Mouse (Mus musculus) adrenal gland, postnatal 4 days (tissue): Measurements from ENCODE around the gene Rasl10a. TPM values are rescaled to one million over a fixed set of nuclear protein-coding genes. Genes with fewer than 3 reads are reported as not detected.
A peak's percentile ranks its signal among the peaks of the same experiment; 100 is the strongest.

ENCODE experiments used
- DNase-seq, 2 experiments: peaks; one replicate each; pipeline ENCODE4 v3.0.0; 2021 to 2022; ENCODE audit warnings: low spot score in 2 of 2, mixed read lengths in 2 of 2
- long read RNA-seq, 2 experiments: library from polyadenylated mRNA; stranded (forward); transcript quantifications; one replicate each; pipeline ENCODE4 v2.0.0; 2021
- total RNA-seq, 2 experiments: library from RNA; stranded (reverse); gene quantifications; 2 replicates each; pipeline ENCODE4 v1.2.3; 2021

Rasl10a gene
- 1 to 10 TPM in 1 of 2 experiments, under 1 TPM in 1; 0.65 to 1.2 TPM for total RNA-seq
- long read RNA-seq, experiment 1, partial matches to known transcripts, result 1 of 1 reads
- long read RNA-seq, experiment 1, other reads (novel, unspliced or antisense), result 0 of 1 reads
- long read RNA-seq, experiment 2, partial matches to known transcripts, result 1 of 3 reads
- long read RNA-seq, experiment 2, other reads (novel, unspliced or antisense), result 1 of 3 reads

DNA sequence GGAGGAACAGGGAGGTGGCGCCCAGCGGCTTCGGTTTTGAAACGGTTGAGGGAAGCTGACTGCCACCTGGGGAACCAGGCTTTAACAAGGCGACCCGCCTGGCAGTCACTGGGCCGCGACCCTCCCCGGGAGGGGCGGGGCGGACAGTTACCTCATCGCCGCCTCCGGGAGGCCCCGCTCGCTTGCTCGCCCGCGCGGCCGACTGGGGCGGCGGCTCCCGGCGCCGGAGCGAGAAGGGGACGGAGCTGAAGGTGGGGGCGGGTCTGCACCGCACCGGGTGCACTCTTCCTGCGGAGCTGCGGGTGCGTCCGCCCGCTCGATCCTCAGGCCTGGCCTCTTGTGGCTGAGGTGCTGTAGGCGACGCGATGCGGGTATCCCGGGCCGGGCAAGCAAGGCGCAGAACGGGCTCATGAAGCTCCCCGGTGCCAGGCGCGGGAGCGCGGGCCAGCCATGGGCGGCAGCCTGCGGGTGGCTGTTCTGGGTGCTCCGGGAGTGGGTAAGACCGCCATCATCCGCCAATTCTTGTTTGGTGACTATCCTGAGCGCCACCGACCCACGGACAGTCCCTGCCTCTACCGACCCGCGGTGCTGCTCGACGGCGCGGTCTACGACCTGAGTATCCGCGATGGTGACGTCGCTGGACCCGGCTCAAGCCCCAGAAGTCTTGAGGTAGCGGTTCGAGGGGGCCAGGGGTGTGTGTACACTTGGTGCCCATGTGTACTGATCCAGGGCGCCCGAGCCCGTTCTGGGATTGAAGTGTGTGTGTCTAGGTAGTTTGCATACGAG is at the start of gene Rasl10a:
Gene Rasl10a (plus strand): TSS at position 273 of the 786 bp plus-strand sequence.
- DNase-seq, result no peak

GRCm38 (mm10) chr11:5008867-5009266 is 49.1 kb upstream of the Rasl10a start:
- no peak for DNase-seq

DNA sequence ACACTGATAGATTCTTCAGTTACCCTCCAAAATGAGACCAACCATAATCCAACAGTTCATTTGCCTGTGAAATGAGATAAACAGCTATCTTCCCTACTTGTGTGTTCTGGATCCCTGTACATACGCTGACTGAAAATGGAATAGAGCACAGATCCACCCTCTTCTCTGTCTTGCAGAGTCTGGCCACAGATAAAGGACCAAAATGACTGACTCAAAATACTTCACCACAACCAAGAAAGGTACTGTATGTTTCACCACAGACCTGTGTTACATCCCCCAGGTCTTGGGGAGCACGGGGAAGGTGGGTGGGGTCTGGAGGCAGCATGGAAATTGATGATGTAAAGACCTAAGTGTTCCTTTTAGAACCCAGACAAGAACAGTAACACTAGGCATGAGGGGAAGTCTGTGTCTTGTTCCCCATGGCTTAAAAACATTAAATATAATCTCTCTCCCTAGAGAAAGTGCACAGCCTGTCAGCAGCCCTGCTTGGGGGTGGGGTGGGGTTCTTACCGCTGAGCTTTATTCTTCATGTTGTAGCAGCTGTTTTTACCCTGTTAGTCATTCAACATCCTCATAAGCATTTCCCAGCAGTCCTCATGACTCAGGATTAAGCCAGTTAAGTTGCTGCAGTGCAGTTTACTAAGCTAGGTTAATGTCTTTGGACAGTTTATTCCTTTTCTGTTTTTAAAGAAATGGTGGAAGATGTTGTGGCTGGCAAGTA is 48.4 kb upstream of the Rasl10a start:
- DNase-seq, result no peak

DNA sequence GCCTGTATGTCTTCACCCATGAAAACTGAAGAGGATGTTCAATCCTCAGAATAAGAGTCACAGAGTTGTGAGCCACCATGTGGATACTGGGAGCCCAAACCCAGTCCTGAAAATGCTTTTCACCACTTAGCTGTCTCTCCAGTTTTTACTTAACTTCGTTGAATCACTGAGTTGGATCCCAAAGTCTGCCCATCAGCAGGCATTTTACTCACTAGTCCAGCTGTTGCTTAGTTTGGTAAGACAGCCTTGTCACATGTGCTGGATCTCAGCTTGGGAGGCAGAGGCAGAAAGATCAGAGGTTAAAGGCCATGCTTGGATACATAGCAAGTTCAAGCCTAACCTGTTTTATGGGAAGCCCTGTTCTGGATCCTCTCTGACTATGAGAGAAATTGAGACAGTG is 47.7 kb upstream of the Rasl10a start:
- no peak for DNase-seq

GRCm38 (mm10) chr11:5011480-5011879 is 46.4 kb upstream of the Rasl10a start:
- DNase-seq, result no peak

DNA sequence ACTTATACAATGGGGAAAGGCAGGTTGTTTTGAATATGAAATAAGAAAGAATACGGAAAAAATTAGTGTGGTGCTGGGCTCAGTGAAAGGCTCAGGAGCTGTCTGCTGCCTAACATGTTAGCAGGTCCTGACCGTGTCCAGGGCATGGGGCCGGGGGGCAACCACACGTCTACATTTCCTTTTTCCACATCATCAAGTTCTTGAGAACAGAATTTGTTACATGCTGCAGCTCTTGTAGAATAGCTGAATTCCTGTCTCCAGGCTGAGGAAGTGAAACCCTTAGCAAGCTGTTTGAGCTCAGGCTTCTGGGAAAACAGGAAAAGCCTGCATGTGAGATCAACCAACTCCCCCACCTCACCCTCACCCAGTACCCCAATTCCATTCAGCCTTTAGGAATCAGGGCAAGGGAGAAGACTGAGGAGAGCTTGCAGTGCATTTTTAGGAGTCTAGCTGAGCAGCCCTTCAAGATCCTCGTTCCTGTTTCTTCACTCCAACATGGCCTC is 45.7 kb upstream of the Rasl10a start:
- DNase-seq, result no peak

DNA sequence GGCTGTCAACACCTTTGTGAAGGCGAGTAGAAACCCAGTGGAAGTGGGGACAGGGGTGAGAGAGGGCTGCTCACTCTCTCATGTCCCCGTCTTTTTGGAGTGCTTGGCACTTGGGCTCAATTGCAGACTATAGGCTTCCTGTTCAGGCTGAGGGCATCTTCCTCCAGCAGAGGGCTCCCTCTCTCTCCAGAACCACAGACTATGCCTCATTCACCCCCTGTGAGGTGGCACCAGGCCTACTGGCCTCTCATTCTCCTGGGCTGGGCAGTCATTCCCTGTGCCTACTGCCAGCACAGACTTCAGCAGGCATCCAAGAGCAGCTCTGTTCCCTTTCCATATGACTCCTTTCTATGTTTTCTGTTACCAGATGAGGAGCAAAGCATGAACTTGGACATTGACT is 42.2 kb upstream of the Rasl10a start:
- peak in 1 of 2 experiments; percentile 36 for DNase-seq

- DNase-seq, result no peak
Measured at GRCm38 (mm10) chr11:5016286-5016685, 41.6 kb upstream of the Rasl10a start.

GRCm38 (mm10) chr11:5017506-5017905 is 40.4 kb upstream of the Rasl10a start:
- DNase-seq, result no peak

GRCm38 (mm10) chr11:5025108-5025507 is 32.8 kb upstream of the Rasl10a start:
- DNase-seq, result no peak

GRCm38 (mm10) chr11:5028228-5028627 is 29.7 kb upstream of the Rasl10a start:
- DNase-seq, result no peak

DNA sequence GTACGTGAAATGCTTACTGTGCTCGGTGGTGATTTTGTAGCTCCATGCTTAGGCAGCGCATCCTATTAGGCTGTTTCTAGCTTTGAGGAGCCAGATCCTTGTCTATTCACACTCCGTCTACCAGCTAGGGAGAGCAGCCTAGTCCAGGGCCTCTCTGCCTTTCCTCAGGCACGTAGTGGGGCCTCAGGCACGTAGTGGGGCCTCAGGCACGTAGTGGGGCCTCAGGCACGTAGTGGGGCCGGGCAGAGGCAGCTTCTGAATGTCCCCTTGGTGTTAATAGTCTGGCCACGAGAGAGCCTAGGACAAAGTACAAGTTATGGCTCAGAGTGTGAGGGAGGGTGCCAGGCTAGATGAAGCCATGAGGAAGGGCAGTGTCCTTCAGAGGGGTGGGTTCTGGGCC is 25.2 kb upstream of the Rasl10a start:
- no peak for DNase-seq

DNA sequence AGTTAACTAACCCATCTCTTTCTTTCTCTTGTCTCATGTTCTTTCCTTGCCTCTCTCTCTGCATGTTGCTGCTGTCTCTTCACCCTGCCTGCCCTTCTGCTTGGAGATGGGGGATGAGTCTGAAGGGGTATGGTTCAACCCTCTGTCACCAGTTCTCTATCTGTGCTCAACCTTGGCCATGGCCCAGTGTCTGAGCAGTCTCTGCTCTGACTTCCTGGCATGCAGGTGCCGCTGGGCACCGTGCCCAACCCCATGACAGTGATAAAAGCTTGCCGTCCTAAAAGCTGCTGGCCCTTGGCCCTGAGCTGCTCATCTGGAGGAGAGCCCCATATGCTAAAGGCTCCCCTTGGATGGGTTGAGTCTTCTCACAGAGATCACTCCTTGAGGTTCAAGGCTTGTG is 24.8 kb upstream of the Rasl10a start:
- DNase-seq, result peak in 1 of 2 experiments; percentile 40

GRCm38 (mm10) chr11:5035421-5035820 is 22.5 kb upstream of the Rasl10a start:
- no peak for DNase-seq

GRCm38 (mm10) chr11:5037146-5037854 is 20.6 kb upstream of the Rasl10a start:
- no peak for DNase-seq

DNA sequence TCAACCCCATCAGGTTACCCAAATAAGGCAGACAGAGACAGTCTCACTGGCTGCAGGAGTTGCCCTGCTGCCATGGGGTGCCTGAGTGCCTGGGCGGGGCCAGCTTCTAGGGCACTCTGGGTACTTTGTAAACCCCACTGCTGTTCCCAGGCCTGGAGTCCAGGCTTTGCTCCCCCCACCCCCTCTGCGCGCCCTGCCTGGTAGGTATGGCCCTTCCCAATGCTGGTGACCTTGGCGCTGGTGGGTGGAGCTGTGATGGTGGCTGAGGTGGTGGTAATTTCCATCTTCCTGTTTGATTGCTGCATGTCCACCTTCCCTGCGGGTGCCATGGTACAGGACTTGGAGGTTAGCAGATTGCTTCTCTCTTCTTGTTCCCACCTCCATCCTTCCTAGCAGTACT is 17.3 kb upstream of the Rasl10a start:
- DNase-seq, result no peak

DNA sequence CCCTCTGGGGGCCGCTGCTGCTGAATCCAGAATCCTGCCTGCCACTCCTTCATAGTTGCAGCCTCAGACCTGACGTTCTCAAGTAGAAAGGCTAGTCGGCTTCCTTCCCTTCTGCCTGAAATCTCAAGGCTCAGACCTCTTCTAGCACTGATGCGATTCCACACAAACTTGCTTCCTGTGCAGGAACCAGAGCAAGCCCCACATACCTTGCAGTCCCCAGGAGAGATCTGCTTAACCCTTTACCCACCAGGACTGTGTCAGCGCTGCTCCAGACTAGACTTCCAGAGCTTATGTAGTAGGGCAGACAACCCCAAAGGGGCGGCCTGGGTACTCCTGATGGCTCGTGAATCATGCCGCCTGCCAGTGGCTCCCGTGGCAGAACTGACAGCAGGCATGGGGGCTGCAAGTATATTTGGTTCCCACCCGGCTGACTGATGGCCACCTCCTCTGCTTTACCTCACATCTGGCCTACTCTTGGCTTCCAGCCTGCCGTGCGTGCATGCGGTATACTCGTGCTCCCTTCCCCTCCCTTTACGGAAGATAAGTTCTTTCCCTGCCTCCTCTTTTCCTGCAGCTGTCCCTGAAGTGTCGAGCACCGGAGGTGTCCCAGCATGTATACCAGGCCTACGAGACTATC is 16.7 kb upstream of the Rasl10a start:
- no peak for DNase-seq

- DNase-seq, result no peak
Measured at GRCm38 (mm10) chr11:5042645-5043381, 15.1 kb upstream of the Rasl10a start.

DNA sequence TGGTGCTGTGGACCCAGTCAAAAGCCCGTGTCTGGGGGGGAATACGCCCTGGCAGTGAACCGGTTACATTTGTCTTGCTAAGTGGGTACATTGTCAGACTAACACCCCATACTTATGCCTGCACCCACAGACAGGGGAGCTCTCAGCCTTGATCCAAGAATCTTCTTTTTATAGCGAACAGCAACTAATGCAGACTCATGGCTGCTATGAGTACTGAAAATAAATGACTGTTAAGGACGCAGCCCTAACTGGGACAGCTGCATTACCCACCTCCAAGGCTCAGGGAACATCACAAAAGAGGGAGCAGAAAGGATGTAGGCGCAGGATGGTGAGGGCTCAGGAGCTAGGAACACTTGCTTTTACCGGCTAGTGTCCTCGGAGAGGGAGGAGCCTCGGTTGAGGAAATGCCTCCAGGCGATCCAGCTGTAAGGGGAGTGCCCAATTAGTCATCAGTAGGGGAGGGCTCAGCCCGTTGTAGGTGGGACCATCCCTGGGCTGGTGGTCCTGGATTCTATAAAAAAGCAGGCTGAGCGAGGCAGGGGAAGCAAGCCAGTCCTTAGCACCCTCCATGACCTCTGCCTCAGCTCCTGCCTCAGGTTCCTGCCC is 11.5 kb upstream of the Rasl10a start:
- no peak for DNase-seq

DNA sequence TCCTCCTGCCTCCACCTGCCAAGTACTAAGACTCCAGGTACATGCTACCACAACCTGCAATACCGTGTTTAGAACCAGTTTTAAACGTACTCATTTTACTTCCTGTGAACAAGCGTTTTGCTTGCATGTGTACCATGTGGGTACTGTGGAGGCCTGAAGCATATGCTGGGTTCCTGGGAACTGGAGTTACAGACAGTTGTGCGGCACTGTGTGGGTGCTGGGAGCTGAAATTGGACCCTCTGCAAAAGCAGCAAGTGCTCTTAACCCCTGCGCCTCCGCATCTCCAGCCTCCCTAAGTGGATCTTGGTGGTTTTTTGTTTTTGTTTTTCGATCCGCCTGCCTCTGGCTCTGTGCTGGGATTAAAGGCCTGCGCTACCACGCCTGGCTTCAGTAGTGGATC is 6.3 kb upstream of the Rasl10a start:
- DNase-seq, result no peak
